Mouse (Mus musculus): Measurements from ENCODE around the gene Rilp. TPM values are rescaled to one million over a fixed set of nuclear protein-coding genes. Genes with fewer than 3 reads are reported as not detected.
"Not testable (repeated sequence)": the region's sequence is repeated elsewhere in the genome, so short reads cannot be mapped to it uniquely, and the experiment has no call there.

Gene Rilp
- polyA plus RNA-seq, 1 experiment from 2014 or later = 0.44 TPM

- H3K36me3 ChIP-seq = no peaks in the 10 kb centered on the region
- H3K4me1 ChIP-seq = peaks cover 40% of the 10 kb centered on the region
- peaks cover under 1% of the 10 kb centered on the region; the same call in 1 of the 2 replicates for H3K27me3 ChIP-seq (ENCODE audit: low read depth, poor library complexity, severe bottlenecking)
- DNase-seq (ENCODE audit: low spot score) = no peak
- peak overlapping the region; percentile 68 for H3K27ac ChIP-seq (replicated peaks)
- WGBS = 75% methylated on average over 9 of the region's 9 CpGs
- H3K9me3 ChIP-seq (replicated peaks) = no peaks in the 10 kb centered on the region
- no peak overlapping the region for H3K4me3 ChIP-seq
These were observed 28.5 kb downstream of the Rilp start for GRCm38 (mm10) chr11:75538184-75538969.

GRCm38 (mm10) chr11:75538970-75539299 is 29.0 kb downstream of the Rilp start:
- DNase-seq (ENCODE audit: low spot score) = no peak
- Histone ChIP-seq H3K4me3 (no peak overlapping the region), H3K36me3 (no peaks in the 10 kb centered on the region), H3K27me3 (ENCODE audit: low read depth, poor library complexity, severe bottlenecking) (no peaks in the 10 kb centered on the region), H3K4me1 (peaks cover 39% of the 10 kb centered on the region), H3K27ac (replicated peaks) (no peak overlapping the region), H3K9me3 (replicated peaks) (no peaks in the 10 kb centered on the region)
- WGBS = 96% methylated on average over 13 of the region's 13 CpGs

GRCm38 (mm10) chr11:75540209-75540608 is 30.3 kb downstream of the Rilp start:
- peaks cover 29% of the 10 kb centered on the region for H3K4me1 ChIP-seq
- DNase-seq (ENCODE audit: low spot score) = no peak
- peak overlapping the region; percentile 46; the same call in 1 of the 2 replicates for H3K27ac ChIP-seq (replicated peaks)
- no peak overlapping the region for H3K4me3 ChIP-seq
- H3K9me3 ChIP-seq (replicated peaks) = no peaks in the 10 kb centered on the region
- 0 out of 2 replicates have a peak, but pooled peaks cover 2% of the 10 kb centered on the region for H3K36me3 ChIP-seq
- WGBS = 92% methylated on average over 8 of the region's 8 CpGs
- H3K27me3 ChIP-seq (ENCODE audit: low read depth, poor library complexity, severe bottlenecking) = no peaks in the 10 kb centered on the region

DNA sequence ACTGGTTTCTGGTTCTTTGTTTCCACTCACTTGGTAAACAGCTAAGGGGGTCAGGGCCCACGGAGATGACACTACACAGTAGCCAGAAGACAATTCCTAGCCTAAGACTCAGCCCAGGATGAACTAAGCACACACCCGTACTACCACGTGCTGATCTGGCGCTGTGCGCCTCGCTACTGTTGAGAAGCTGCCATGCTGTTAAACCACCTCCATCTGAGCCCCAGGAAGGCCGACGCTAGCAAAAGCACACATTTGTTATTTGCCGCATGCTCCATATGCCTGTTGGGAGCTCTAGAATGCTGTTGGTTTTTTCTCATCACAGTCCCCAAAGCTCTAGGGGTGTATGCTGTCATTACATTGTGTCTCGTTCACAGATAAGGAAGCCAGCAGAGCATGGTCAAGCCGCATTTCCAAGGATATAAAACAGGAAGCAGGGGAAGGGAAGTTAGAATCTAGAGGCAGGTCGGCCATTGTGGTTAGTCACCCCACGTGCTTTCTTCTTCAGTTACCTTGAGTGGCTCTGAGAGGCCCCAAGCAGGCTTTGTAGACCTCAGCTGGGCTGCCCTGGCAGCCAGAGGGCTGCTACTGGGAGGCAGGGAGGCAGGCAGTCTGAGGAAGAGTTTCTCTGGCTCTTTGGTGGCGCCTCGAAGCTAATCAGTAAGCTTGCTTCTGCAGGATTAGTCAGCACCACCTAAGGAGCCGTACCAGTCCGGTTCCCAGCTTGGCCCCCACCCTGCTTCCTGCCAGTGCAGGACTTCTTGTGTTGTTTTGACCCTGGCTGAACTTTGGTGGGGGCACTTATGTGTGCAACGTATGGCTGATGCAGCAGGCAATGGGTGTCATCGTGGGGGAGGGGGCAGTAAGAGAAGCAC is 31.1 kb downstream of the Rilp start:
- 76% methylated on average over 19 of the region's 19 CpGs for WGBS
- no peak for DNase-seq (ENCODE audit: low spot score)
- Histone ChIP-seq H3K36me3 (0 out of 2 replicates have a peak, but pooled peaks cover 2% of the 10 kb centered on the region), H3K9me3 (replicated peaks) (no peaks in the 10 kb centered on the region), H3K4me3 (no peak overlapping the region), H3K4me1 (peaks cover 32% of the 10 kb centered on the region), H3K27ac (replicated peaks) (peak overlapping the region; percentile 14), H3K27me3 (ENCODE audit: low read depth, poor library complexity, severe bottlenecking) (no peaks in the 10 kb centered on the region)

DNA sequence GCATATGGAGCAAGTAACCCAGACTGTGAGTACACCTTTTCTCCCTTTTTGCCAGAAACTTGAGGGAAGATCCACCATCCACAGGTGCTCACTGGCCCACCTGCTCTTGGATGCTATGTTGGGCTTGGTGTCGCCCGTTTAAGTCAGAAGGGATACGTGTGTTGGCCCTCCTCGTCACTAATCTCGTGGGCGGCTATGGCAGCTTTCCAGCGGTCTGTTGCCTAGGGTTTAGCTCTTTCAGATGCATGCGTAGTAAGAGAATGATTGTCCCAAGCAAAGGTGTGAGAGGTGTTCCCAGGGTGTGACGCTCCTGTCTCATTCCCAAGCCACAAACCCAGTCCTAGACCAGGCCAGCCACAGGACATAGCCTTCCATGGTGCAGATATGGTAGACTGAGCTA is 34.8 kb downstream of the Rilp start:
- no peaks in the 10 kb centered on the region for H3K9me3 ChIP-seq (replicated peaks)
- DNase-seq (ENCODE audit: low spot score) = no peak
- no peak overlapping the region for H3K4me3 ChIP-seq
- no peaks in the 10 kb centered on the region for H3K27me3 ChIP-seq (ENCODE audit: low read depth, poor library complexity, severe bottlenecking)
- H3K27ac ChIP-seq (replicated peaks) = no peak overlapping the region
- 90% methylated on average over 9 of the region's 9 CpGs for WGBS
- H3K4me1 ChIP-seq = peaks cover 29% of the 10 kb centered on the region
- 0 out of 2 replicates have a peak, but pooled peaks cover 2% of the 10 kb centered on the region for H3K36me3 ChIP-seq

- no peaks in the 10 kb centered on the region for H3K9me3 ChIP-seq (replicated peaks)
- H3K27ac ChIP-seq (replicated peaks) = peak overlapping the region; percentile 43; the same call in 1 of the 2 replicates
- peaks cover 32% of the 10 kb centered on the region for H3K4me1 ChIP-seq
- 85% methylated on average over 4 of the region's 4 CpGs for WGBS
- no peaks in the 10 kb centered on the region for H3K27me3 ChIP-seq (ENCODE audit: low read depth, poor library complexity, severe bottlenecking)
- H3K36me3 ChIP-seq = 0 out of 2 replicates have a peak, but pooled peaks cover 2% of the 10 kb centered on the region
- DNase-seq (ENCODE audit: low spot score) = no peak
- no peak overlapping the region for H3K4me3 ChIP-seq
These were observed 36.2 kb downstream of the Rilp start for GRCm38 (mm10) chr11:75546057-75546456.

GRCm38 (mm10) chr11:75549658-75550111 is 39.8 kb downstream of the Rilp start:
- no peak for DNase-seq (ENCODE audit: low spot score)
- peaks cover 46% of the 10 kb centered on the region for H3K4me1 ChIP-seq
- no peaks in the 10 kb centered on the region for H3K27me3 ChIP-seq (ENCODE audit: low read depth, poor library complexity, severe bottlenecking)
- H3K27ac ChIP-seq (replicated peaks) = peak overlapping the region; percentile 24
- WGBS = 59% methylated on average over 5 of the region's 5 CpGs
- no peak overlapping the region for H3K4me3 ChIP-seq
- 0 out of 2 replicates have a peak, but pooled peaks cover 2% of the 10 kb centered on the region for H3K36me3 ChIP-seq
- no peaks in the 10 kb centered on the region for H3K9me3 ChIP-seq (replicated peaks)

- WGBS = 67% methylated on average over 12 of the region's 12 CpGs
- Histone ChIP-seq H3K4me1 (peaks cover 46% of the 10 kb centered on the region), H3K36me3 (no peaks in the 10 kb centered on the region)
These were observed 40.5 kb downstream of the Rilp start for GRCm38 (mm10) chr11:75550200-75550946.

DNA sequence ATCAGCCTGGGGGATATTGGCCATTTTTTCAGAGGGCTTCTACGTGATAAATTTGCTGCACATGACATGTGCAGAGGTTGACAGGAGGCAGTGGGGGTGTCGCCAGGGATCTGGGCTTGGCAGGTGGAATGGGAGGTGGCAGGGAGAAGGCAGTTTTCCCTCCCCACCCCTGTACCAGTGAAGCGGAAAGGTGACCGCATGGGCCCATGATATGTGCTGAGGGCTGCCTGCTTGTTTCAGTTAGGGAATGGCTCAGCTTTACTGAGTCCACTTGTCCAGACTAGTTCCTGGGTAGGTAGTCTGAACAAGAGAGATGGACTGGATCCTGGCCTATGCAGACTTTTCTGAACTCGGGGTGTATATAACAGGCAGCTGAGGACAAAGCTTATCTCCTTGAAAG is 41.4 kb downstream of the Rilp start:
- H3K4me1 ChIP-seq = peaks cover 37% of the 10 kb centered on the region
- DNase-seq (ENCODE audit: low spot score) = no peak
- 91% methylated on average over 5 of the region's 5 CpGs for WGBS
- no peaks in the 10 kb centered on the region for H3K36me3 ChIP-seq
- H3K4me3 ChIP-seq = no peak overlapping the region
- H3K27ac ChIP-seq (replicated peaks) = 0 out of 2 replicates have a peak overlapping the region, but pooled peaks have one; percentile 24
- no peaks in the 10 kb centered on the region for H3K9me3 ChIP-seq (replicated peaks)
- no peaks in the 10 kb centered on the region for H3K27me3 ChIP-seq (ENCODE audit: low read depth, poor library complexity, severe bottlenecking)

More at GRCm38 (mm10) chr11:75550200-75550946, 40.5 kb downstream of the Rilp start:
- no peak for DNase-seq (ENCODE audit: low spot score)
- peak overlapping the region; percentile 24 for H3K27ac ChIP-seq (replicated peaks)
- H3K4me3 ChIP-seq = no peak overlapping the region
- no peaks in the 10 kb centered on the region for H3K9me3 ChIP-seq (replicated peaks)
- no peaks in the 10 kb centered on the region for H3K27me3 ChIP-seq (ENCODE audit: low read depth, poor library complexity, severe bottlenecking)

- H3K27me3 ChIP-seq (ENCODE audit: low read depth, poor library complexity, severe bottlenecking) = no peaks in the 10 kb centered on the region
- peak overlapping the region; percentile 47; the same call in 1 of the 2 replicates for H3K27ac ChIP-seq (replicated peaks)
- DNase-seq (ENCODE audit: low spot score) = no peak
- peaks cover 39% of the 10 kb centered on the region for H3K4me1 ChIP-seq
- H3K9me3 ChIP-seq (replicated peaks) = no peaks in the 10 kb centered on the region
- no peak overlapping the region for H3K4me3 ChIP-seq
- H3K36me3 ChIP-seq = no peaks in the 10 kb centered on the region
- WGBS = 77% methylated on average over 9 of the region's 9 CpGs
These were observed 42.1 kb downstream of the Rilp start for GRCm38 (mm10) chr11:75551961-75552441.

GRCm38 (mm10) chr11:75552906-75553482 is 43.1 kb downstream of the Rilp start:
- WGBS = 58% methylated on average over 7 of the region's 7 CpGs
- DNase-seq (ENCODE audit: low spot score) = no peak

DNA sequence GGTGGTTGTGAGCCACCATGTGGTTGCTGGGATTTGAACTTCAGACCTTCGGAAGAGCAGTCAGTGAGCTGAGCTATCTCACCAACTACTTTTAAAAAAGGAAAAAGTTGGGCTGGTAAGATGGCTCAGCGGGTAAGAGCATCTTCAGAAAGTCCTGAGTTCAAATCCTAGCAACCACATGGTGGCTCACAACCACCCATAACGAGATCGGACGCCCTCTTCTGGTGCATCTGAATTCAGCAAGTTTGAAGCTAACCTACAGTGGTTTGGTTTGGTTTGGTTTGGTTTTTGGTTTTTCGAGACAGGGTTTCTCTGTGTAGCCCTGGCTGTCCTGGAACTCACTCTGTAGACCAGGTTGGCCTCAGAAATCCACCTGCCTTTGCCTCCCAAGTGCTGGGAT is 46.1 kb downstream of the Rilp start:
- peaks cover 25% of the 10 kb centered on the region for H3K4me1 ChIP-seq
- not testable (repeated sequence) for DNase-seq (ENCODE audit: low spot score); H3K27ac ChIP-seq (replicated peaks); H3K36me3 ChIP-seq; H3K27me3 ChIP-seq (ENCODE audit: low read depth, poor library complexity, severe bottlenecking); H3K9me3 ChIP-seq (replicated peaks); H3K4me3 ChIP-seq
- WGBS = 91% methylated on average over 6 of the region's 6 CpGs

More at GRCm38 (mm10) chr11:75552906-75553482, 43.1 kb downstream of the Rilp start:
- Histone ChIP-seq H3K36me3 (0 out of 2 replicates have a peak, but pooled peaks cover 4% of the 10 kb centered on the region), H3K4me1 (peaks cover 44% of the 10 kb centered on the region), H3K9me3 (replicated peaks) (peaks cover 3% of the 10 kb centered on the region; the same call in 1 of the 2 replicates), H3K27me3 (ENCODE audit: low read depth, poor library complexity, severe bottlenecking) (no peaks in the 10 kb centered on the region), H3K27ac (replicated peaks) (no peak overlapping the region), H3K4me3 (no peak overlapping the region)

All from midbrain, embryonic 10.5 days (tissue).